Mouse (Mus musculus) lung, adult 2 months (tissue): ENCODE data around the gene Tbc1d17.

ENCODE experiments used
- CTCF ChIP-seq: fragments of 200-500 bp; IDR thresholded peaks from 2 replicates; pipeline ENCODE4 v1.5.1; 2011; ENCODE audit warnings: mild to moderate bottlenecking, low read length, control low read depth; ENCODE audit not compliant: insufficient read depth
- POLR2A ChIP-seq: fragments of 200-500 bp; IDR thresholded peaks from 2 replicates; pipeline ENCODE4 v1.6.1; 2011; ENCODE audit warnings: low read depth, mild to moderate bottlenecking, control low read depth, low read length, borderline replicate concordance; ENCODE audit errors: extremely low read depth

DNA sequence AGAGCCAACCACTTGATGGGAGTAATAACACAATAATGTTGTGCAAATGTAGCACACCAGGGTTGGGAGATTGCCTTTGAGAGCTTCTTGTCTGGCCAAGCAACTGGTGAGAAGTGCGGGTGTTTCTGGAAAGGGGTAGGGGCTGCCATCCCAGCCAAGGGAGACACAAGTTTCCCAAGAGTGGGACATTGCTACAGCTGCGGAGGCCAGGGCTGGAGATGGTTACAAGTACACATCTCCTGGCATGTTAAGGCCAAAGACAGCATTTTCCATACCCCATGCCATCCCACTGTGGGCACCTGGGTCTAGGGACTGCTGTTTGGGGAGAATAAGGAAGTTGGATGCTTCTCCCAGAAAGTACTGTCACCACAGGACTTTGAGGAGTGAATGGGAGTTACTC is 4.2 kb upstream of the Tbc1d17 start:
- TF ChIP-seq CTCF (no peak), POLR2A (no peak)
